Mouse (Mus musculus): ENCODE measurements around the gene Pip5kl1.

Pip5kl1 gene

DNA sequence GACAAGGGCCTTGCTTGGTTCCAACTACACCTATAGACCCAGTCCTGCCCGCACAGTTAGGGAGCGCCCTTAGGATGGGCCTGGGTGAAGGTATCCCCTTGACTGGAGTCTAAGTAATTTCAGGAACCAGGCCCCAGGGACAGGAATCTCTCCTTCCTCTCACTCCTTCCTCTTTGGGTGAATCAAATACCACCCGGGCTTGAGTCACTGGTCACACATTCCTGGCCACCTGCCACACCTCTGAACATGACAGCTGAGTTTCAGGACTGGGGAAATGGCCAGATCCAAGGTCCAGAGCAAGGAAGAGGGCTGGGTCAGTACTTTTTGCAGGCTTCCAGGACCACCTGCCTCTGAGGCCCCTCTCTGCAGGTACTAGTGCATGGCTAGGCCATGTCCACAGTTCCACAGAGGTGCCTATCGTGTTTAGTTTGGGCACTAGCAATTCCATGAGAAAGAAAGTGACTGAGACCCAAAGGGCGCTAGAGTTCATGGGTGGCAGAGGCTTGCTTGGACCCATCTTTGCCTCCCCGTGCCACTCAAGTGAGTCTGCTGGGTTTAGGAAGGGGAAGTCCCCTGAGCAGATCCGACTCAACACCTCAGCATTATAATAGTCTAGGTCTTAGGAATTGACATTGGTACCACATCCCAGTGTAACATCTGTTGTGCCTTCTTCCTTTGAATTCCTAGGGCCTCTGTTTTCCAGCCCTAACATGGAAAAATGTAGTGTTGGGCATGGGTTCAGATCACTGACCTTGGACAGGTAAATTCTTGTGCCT is 26.4 kb upstream of the Pip5kl1 start:
- no peak for DNase-seq (ENCODE audit: low read depth, low spot score)

DNA sequence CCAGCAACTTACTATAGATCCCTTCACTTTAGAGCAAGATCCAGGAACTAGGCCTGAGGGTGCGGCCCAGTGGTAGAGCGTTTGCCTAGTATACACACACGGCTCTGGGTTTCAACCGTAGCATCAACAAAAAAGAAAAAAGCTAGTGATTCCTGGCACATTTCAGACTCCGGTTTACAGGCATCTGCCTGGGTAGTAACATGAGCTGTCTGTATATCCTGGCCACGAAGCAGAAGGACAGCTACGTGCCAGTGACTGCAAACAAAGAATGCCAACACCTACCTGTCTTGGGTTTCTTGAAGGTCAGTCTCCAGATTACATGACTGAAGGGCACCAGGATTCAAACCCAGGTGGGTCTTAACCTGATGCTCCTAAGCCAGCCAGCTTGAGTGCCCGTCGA is 25.4 kb upstream of the Pip5kl1 start:
- DNase-seq (ENCODE audit: low read depth, low spot score): no peak

DNA sequence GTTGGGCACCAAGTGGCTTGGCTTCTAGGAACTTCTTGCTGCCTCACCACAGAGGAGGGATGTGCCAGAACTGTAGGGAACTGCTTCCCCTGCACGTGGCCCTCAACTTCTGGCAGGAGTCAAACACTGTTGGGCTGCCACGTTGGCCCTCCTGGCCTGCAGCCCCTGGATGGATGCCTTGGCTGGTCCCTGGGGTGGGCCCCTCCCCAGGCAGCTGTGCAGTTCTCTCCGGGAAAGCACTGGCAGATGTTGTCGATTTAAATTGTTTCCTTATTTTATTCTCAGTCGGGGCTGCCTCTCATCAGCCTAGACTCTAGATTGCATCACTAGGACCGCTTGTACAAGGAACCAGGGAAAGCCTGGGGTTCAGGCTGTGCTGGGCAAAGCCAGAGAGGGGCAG is 24.8 kb upstream of the Pip5kl1 start:
- DNase-seq (ENCODE audit: low read depth, low spot score): no peak

DNA sequence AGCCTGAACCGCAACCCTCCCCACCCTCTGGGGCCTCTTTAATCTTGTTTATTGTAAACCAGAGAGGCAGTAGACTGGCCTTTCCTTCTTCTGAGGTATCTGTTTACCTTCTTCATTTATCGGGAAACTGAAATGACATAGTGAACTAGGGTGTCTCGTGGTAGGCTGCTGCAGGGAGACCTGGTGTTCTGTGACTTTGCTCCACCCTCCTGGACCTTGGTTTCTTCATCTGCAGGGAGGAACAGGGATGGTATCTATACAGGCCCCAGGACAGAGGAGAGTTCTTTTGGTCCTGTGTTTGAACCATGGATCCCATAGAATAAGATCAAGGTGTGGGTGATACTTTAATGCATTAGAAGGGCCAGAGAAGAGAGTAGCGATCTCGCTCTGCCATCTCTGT is 23.4 kb upstream of the Pip5kl1 start:
- no peak for DNase-seq (ENCODE audit: low read depth, low spot score)

DNA sequence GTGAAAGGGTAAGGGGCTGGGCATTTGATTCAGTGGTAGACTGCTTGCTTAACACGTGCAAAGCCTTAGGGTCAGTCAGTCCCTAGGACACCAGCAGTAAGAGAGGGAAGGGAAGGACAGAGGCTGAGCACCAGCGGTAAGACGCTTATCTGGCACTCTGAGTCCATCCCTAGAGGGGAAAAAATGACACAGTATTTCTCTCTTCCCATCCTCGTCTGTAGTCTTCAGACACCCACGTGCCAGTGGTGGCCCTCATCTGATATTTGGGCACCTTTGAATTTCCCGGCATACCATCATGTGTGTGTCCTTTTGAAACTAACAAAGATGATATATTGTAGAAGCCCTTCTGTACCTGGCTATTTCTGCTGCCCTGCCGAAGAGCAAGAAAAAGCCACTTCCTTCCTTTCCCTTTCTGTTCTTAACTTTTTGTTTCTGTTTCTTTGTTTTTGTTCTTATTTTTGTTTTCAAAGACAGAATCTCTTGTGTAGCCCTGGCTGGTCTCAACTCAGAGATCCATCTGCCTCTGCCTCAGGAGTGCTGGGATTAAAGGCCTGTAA is 20.9 kb upstream of the Pip5kl1 start:
- no peak for DNase-seq (ENCODE audit: low read depth, low spot score)

DNA sequence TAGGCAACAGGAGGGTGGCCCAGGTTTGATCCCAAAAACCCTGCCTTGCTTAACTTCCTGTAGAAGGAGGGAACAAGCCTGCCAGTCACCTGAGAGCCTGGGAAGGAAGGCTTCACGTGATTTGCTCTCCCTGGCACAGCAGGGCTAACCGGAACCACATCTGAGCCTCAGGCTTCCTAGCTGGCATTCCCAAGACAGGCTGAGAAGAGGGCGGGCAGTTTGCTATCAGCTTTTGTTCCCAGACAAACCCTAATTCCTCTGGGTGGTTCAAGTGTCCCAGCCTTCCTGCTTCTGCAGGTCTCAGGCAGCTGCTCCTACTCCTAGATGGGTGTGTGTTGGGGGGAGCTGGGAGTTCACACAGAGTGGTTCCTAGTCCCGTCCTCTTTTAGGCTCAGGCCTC is 19.1 kb upstream of the Pip5kl1 start:
- DNase-seq (ENCODE audit: low read depth, low spot score): no peak

DNA sequence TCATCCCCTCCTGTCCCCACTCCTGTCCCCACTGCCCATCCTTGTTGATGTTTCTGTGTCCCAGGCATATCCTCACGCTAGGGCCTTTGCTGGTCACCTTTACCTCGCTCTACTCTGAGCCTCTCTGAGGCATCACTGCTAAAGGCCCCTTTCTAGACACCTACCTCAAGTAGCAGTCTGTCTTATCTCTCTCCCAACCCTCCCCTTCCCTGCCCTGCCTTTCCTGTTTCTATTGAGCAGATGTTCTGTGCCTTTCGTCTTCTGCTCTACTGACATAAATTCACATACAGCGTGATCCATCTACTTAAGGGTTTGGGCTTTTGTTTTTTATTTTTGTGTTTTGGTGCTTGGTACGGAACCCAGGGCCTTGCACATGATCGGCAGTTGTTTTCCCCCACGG is 18.6 kb upstream of the Pip5kl1 start:
- DNase-seq (ENCODE audit: low read depth, low spot score): no peak

DNA sequence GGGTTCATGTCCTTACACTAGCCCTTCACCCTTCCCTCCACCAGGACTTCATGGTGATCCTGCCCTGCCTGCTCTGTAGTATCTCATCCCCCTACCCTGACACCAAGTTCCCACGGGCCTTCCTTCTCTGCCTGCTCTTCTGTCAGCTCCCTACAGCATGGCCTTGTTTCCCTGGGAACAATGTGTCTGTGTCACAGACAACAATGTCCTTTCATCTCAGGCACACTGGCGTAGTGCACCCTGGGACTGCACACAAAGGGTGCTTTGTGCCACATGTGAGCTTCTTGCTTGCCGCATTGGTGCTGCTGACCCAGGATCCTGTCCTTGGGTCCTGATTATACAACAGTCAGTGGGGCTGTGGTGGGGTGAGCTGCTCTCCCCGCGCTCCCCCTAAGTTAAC is 15.0 kb upstream of the Pip5kl1 start:
- no peak for DNase-seq (ENCODE audit: low read depth, low spot score)

DNA sequence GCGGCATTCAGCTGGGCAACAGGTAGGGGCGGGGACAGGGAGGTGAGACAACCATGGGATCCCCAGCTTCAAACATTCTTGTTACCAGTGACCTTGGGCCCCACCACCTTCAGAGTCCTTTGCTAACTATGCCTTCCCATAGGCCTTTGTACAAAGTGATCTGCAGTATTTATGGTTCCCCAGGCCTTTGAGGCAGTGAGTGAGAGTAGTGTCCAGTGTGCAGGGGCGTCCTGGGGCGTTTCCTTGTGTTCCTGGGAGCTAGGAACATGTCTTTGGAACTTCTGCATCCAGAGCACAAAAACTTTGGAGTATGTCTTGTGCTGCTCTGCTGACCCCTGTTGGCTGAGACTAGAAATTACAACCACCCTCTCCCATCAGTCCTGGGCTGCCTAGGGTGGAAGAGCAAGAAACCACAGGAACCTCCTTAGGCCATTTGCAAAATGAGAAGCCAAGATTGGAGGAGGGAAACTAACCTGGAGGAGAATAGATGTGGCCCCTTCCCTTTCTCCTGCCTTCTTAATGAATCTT is 8.0 kb upstream of the Pip5kl1 start:
- no peak for DNase-seq (ENCODE audit: low read depth, low spot score)

DNA sequence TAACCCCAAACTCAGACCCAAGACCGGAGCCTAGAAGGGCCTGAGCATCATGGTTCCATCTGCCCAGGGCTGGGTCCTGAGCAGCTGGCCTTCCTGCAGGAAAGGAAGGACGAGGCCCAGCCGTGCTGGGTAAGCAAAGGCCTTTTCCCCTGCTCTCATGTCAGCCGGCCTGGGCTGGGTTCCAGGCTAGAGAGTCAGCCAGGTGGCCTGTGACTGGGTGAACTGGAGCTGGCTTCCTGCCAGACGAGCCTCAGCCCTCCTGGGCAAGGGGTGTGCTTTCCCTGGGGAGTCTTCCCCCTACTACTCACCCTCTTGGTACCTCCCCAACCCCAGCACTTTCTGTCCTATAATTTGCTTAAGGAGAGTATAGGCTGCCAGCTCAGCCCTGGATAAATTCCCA is 6.4 kb upstream of the Pip5kl1 start:
- no peak for DNase-seq (ENCODE audit: low read depth, low spot score)

DNA sequence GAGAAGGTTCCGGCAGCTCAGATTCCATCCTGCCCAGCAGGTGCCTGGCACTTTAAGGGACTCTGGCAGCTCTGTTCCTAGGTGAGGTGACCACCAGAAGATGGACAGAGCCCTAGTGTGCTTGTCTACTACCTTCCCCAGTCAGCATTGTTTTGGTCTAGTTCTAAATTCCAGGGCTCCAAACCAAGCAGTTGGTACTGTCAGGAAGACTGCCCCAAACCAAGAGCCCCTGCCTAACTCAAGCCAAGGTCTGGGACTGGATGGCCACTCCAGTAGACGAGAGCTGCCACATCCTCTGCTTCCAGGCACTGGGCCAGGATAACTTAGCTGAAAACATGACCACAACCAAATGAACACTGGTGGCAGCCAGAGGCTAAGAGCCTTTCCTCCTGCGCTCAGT is 5.7 kb upstream of the Pip5kl1 start:
- DNase-seq (ENCODE audit: low read depth, low spot score): no peak

DNA sequence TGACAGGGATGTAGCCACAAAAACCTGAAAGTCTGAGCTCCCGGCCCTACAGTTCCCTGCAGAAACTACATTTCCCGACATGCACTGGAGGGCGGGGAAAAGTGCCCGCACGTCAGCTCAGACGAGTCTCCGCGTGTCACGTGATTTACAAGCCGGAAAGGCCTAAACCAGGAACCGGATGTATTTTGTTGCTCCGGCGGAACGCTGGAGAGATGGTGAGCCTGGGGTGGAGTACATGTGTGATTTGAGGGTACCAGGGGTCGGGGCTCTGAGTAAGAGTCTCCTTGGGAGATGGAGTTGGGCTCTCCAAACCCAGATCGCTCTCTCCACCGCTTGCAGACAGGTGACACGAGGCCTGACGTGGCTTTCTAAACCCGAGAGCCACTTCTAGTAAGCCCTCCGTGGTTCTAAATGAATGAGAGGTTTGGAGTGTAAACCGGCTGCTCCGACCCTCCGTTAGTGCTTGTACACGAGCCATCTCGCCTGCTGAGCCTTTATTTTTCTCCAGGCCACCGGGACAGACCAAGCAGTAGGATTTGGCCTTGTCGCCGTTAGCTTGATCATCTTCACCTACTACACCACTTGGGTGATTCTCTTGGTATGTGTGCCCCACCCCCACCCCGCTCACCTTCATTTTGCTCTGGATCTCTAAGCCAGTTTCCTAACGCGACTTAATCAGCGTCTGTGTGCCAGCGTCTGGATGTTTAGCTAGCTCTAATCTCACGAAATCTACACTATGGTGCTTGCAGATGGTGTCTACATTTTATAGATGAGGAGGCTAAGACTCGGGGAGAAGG is 3.7 kb upstream of the Pip5kl1 start, which contains the start of gene Dpm2:
TSS of gene Dpm2 (plus strand) at position 161 of the 797 bp plus-strand sequence.
- DNase-seq (ENCODE audit: low read depth, low spot score): peak; percentile 80

DNA sequence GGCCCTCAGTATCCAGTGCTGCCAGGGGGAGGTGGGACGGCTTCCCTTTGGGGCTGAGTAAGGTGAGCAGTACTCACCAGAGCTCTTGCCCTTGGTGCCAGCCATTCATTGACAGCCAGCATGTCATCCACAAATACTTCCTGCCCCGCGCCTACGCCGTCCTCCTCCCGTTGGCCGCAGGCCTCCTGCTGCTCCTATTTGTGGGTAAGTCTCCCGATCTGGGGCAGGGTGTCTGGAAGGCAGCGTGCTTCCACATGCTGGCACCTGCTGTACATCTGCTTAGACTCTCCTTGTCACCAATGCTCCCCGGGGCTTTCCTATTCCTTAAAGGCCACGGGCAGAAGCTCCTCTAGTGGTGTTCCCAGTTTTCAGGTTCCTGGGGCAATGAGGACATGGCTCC is 2.4 kb upstream of the Pip5kl1 start:
- DNase-seq (ENCODE audit: low read depth, low spot score): no peak

DNA sequence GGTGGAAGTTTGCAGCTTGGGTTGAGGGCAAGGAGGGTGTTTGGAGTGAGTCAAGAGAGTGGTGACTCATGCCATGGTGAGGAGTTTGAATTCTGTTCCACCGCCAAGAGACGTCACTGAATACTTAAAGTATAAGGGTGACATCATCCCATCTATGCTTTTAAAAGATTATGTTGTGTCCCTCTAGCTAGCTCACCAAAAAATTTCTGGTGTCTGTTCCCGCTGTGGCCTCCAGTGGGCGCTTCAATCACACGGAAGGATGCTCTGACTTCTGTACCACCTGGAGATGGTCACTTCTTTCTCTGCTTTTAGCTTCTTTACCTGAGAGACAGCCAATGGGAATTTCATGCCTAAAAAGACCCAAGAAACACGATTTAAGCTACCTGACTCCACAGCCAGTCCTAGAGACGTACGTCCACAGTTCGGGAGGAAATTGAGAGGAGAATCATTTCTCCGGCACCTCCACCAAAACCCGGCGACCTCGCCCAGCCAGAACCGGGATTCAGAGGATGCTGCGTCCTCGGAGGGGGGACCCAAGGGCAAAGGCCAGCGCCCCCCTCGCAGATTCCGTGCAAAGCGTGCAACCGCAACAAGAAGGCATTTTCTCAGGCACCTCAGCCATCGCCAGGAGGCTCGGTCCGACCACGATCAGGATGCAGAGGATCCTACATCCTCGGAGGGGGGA is 446 bp downstream of the Pip5kl1 start:
- no peak for DNase-seq (ENCODE audit: low read depth, low spot score)

DNA sequence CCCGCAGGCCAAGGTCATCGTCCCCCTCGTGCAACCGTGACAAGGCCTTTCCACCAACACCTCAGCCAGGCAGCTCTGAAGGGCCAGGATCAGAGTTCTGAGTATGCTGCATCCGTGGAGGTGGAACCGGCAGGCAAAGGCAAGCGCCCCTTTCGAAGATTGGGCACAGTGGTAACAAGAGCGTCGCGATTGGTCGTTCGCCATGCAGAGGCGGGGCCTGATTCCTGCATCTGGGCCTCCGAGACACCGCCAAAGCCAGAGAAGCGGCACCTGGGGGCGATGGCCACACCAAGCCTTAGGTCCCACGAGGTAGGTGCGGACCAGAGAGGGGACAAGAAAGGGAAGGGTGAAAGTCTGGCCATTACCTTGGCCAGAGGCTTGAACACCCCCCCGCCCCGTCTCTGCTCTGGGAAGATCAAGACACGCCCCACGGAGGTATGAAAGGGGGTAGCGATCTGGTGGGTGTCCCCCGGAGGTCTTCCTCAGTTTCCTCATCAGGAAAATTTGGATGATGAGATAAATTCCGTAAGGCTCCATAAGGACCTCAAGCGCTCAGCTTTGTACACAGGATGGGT is 1.1 kb downstream of the Pip5kl1 start, which contains the start of gene 9430097D07Rik:
TSS of gene 9430097D07Rik (minus strand) at position 99 of the 575 bp plus-strand sequence.
- no peak for DNase-seq (ENCODE audit: low read depth, low spot score)

DNA sequence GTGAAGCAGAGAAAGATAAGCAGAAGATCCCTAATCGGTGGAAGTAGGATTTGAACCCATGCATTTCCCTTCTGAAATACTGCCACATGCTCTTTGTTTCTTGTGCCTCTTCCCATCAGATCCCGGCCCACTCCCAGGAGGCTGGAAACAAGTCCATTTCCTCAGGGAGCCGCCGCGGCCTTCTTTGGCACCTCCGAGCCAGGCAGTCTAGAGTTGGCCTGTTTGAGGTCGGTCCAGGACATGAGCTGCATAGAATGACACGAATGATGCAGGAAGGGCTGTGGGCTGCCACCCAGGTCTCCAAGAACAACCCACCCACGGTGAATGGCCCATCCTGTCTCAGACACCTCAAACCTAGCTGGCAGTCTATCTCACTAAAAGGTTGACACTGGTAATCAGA is 1.9 kb downstream of the Pip5kl1 start:
- DNase-seq (ENCODE audit: low read depth, low spot score): no peak

DNA sequence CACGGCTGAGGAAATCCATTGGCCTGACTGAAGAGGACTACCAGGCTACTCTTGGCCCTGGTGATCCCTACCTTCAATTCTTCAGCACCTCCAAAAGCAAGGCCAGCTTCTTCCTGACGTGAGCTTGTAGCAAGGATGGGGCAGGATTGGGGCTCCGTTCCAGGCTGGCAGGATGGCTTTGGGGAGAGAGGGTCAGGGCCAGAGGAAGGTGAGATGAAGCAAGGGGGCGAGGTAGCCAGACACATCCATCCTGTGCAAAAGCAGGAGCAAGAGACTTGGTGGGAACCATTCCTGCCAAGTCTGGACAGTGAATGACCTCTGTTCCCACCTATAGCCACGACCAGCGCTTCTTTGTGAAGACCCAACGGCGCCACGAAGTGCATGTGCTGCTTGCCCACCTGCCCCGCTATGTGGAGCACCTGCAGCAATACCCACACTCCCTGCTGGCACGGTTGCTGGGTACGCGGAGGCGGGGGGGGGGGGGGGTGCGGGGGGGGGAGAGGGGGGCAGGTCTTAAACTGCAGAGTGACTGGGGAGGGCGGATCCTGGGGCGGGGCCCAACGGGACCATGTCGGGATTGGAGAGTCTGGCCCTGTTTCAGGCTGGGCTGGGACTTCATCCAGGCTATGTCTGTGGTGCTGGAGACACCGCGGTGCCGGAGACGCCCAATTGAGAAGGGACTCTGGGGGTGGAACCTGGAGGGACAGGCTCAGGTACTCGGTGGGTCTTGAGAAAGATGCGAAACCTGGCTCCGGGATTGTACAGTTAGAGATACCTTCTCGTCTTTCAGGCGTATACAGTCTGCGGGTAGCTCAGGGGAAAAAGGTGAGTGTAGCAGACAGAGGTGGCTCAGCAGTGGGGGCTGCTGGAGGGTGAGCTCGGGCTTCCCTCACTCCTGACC is 3.8 kb downstream of the Pip5kl1 start:
- no peak for DNase-seq (ENCODE audit: low read depth, low spot score)

DNA sequence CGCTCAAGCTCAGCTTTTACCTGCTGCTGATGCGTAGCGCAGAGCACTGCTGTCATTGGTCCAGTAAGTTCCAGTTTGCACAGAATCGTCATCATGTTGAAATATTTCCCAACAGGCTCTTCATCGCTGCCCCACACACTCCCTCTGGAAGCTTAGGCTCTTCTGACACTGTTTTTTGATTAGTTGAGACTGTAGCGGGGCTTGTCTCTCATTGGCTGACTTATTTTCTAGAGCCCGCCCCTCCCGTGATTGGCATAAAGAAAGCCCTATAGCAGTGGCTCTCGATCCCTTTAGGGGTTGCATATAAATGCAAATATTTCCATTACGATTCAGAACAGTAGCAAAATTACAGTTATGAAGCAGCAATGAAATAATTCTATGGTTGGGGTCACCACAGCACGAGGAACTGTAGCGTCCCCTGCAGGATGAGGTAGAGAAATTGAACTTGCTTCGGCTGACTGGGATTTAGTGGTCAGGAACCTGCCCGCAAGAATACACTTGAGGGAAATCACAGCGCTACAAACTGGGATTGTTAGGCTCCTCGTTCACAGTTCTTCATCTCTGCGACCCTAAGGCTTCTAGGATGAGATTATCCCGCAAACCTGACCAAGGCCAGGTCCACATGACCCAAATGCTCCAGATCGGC is 7.0 kb downstream of the Pip5kl1 start:
- no peak for DNase-seq (ENCODE audit: low read depth, low spot score)

DNA sequence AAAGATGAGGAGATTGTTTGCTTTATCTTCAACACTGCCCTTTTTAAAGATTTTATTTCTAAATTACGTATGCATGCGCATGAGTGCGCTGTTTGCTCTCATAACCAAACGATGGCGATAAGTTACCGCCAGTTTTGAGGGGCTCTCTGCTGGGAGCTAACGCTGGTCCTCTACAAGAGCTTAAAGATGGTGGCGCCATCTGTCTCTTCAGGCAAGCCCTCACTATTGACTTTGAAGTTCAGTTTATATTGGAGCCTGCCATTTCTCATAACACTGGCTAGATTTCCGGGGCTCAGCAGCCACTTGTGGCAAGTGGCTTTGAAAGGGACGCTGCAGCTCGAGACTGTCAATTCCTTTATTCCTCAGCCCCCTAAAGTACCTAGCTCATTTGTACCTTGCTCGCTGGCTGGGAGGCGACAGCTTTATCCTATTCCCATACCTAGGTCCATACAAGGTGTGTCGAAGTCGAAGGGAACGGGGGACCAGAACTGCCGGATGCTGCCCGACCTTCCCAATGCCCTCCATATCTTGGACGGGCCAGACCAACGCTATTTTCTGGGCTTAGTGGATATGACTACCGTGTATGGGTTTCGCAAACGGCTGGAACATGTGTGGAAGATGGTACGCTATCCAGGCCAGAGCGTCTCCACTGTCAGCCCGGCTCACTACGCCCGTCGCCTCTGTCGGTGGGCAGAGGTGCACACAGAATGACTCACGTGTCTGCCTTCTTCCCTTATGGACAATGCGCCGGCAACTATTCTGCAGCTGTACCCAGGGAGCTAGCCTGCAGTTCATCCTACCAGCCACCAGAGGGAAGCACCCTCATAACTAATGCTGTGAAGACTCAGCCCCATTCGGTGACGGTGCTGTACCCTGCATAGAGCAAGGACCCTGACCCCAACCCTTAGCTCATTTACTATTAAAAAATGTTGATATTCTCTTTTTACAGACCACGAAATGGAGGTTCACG is 8.5 kb downstream of the Pip5kl1 start:
- no peak for DNase-seq (ENCODE audit: low read depth, low spot score)
